Mouse (Mus musculus): ENCODE results near the gene Suv39h2.

Gene Suv39h2

GRCm38 (mm10) chr2:3474861-3475283, at the start of gene Suv39h2:
Gene Suv39h2, minus strand, starts transcription at chr2:3475031.
- peak; percentile 96 for DNase-seq

GRCm38 (mm10) chr2:3522558-3522957, 47.7 kb upstream of the Suv39h2 start:
- DNase-seq, result no peak

- peak; percentile 96 for DNase-seq
Measured at GRCm38 (mm10) chr2:3512552-3513454, 38.0 kb upstream of the Suv39h2 start, which contains the start of the genes Gm45902, Hspa14 and Cdnf. Gene Gm45902, minus strand, starts transcription at chr2:3512790. Gene Hspa14, minus strand, starts transcription at chr2:3512814. Gene Cdnf, plus strand, starts transcription at chr2:3513030.

- DNase-seq, result peak; percentile 37
Measured at GRCm38 (mm10) chr2:3512076-3512475, 37.2 kb upstream of the Suv39h2 start.

DNA sequence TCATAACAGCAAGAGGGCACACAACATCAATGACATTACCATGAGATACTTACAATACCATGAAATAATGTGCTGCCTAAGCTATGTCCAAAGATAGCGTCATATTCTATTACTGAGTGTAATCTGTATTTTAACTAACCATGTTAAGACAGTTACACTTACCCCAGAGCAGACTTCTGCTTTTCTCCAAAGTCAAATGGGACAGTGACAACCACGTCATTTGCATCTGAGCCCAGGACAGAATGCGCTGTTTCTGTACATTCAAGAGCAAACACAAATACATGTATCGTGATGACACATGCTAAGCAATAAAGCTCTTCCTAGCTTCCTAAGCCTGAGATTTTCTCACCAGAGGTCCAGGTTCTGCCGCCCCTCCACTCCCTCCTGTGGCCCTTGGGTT, 26.1 kb upstream of the Suv39h2 start:
- no peak for DNase-seq

GRCm38 (mm10) chr2:3499543-3499942, 24.7 kb upstream of the Suv39h2 start:
- no peak for DNase-seq

GRCm38 (mm10) chr2:3493833-3494409, 19.1 kb upstream of the Suv39h2 start:
- DNase-seq, result no peak

DNA sequence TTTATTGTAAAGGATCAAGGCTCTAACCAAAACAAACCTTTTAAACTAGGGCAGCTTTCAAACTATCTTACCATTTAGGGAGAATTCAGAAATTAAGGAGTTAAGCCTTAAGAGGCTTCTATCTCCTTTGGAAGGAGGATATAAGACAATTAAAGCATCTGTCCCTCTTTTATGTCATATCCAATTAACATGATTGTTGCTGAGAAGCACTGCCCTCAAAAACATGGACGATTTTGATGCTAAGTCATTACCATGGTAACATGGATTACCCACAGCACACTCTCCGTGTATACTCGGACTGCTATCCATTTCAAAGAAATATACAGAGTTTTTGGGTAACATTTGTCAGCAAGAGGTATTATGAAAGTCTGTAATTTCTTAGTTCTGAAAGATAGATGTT, 15.0 kb upstream of the Suv39h2 start:
- DNase-seq, result no peak

- DNase-seq, result no peak
Measured at GRCm38 (mm10) chr2:3480239-3480638, 5.4 kb upstream of the Suv39h2 start.

GRCm38 (mm10) chr2:3475746-3476251, 968 bp upstream of the Suv39h2 start:
- no peak for DNase-seq

GRCm38 (mm10) chr2:3474361-3474805, 448 bp downstream of the Suv39h2 start:
- peak; percentile 63 for DNase-seq

- no peak for DNase-seq
Measured at GRCm38 (mm10) chr2:3473891-3474290, 940 bp downstream of the Suv39h2 start.

GRCm38 (mm10) chr2:3456590-3456989, 18.2 kb downstream of the Suv39h2 start:
- no peak for DNase-seq

DNA sequence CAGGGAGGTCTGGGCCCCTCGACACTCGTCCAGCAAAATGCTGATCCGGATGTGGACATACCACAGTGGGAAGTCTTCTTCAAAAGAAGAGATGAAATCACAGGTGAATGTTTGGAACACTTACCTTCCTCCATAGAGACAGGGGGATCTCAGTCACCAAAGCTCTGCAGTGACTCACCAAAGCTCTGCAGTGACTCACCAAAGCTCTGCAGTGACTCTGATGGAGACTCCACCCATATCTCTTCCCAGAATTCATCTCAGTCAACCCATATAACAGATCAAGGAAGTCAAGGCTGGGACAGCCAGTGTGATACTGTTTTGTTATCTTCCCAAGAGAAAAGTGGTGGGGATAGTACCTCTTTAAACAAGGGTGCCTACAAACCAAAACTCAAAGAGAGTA, 21.7 kb downstream of the Suv39h2 start:
- DNase-seq, result no peak

DNA sequence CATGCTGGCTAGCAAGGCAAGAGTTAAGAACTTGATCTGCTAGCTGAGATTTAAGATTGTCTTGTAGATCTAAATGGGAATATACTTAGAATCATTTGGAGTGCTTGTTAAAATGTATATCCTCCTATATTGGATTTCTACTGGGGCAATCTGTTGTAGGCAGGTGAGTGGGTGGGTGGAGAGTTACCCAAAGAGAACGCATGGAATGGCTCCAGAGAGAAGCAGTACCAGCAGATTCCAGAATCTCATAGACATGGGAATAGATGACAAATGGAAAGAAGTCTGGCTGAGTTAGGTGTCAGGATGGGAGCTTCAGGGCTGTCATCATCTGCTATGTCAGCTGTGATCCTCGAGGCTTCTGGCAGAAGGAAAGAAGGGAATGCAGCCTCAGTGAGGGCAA, 25.4 kb downstream of the Suv39h2 start:
- DNase-seq, result no peak

- no peak for DNase-seq
Measured at GRCm38 (mm10) chr2:3445984-3446383, 28.8 kb downstream of the Suv39h2 start.

GRCm38 (mm10) chr2:3444206-3444605, 30.6 kb downstream of the Suv39h2 start:
- no peak for DNase-seq

- no peak for DNase-seq
Measured at GRCm38 (mm10) chr2:3437956-3438355, 36.9 kb downstream of the Suv39h2 start.

GRCm38 (mm10) chr2:3435369-3436061, 39.3 kb downstream of the Suv39h2 start:
- no peak for DNase-seq

- DNase-seq, result no peak
Measured at GRCm38 (mm10) chr2:3430956-3431355, 43.9 kb downstream of the Suv39h2 start.

- no peak for DNase-seq
Measured at GRCm38 (mm10) chr2:3424579-3424910, 50.3 kb downstream of the Suv39h2 start.

- DNase-seq, result peak; percentile 75
Measured at GRCm38 (mm10) chr2:3423841-3424578, 50.8 kb downstream of the Suv39h2 start, which contains the start of gene Dclre1c. Gene Dclre1c, plus strand, starts transcription at chr2:3424131.
